Mouse (Mus musculus) C2C12 (cell line): ENCODE measurements around the gene Gm37240.

Source experiments
- CEBPB ChIP-seq: IDR thresholded peaks from one replicate; pipeline ENCODE4 v1.6.1; 2011; ENCODE audit warnings: low read depth, mild to moderate bottlenecking, control low read depth, moderate library complexity
- CTCF ChIP-seq: IDR thresholded peaks from one replicate; pipeline ENCODE4 v1.5.1; 2011; ENCODE audit not compliant: control insufficient read depth, insufficient read depth, insufficient read length
- FOSL1 ChIP-seq: IDR thresholded peaks from one replicate; pipeline ENCODE4 v1.8.0; 2011; ENCODE audit warnings: mild to moderate bottlenecking, low read length; ENCODE audit not compliant: poor library complexity, insufficient read depth, severe bottlenecking
- MYOD1 ChIP-seq: IDR thresholded peaks from one replicate; pipeline ENCODE4 v1.6.1; 2011; ENCODE audit warnings: low read depth; ENCODE audit not compliant: control insufficient read depth, insufficient read length
- USF1 ChIP-seq: IDR thresholded peaks from one replicate; pipeline ENCODE4 v1.6.1; 2011; ENCODE audit warnings: low read depth, mild to moderate bottlenecking, control low read depth, moderate library complexity

DNA sequence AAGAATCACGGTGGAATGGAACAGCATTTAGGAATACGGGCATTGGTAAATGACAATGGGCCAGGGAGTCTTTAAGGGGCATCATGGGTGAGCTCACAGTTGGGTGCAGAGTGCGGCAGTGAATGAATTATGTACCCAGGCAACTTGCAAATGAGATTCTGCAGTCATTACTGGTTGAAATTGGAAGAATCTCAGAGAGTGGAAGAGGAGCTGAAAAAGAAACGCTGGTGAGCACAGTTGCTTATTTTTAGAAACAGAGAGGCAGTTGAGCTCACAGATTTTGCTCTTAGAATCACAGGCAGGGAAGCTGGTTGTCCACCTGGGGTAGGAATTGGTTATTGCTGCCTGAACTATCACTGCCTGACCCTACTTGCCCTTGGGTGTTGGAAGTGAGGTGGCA, 776.6 kb downstream of the Gm37240 start:
- TF ChIP-seq CTCF (no peak), USF1 (no peak), FOSL1 (no peak), MYOD1 (no peak), CEBPB (no peak)
